8 mouse cellular contexts compared by ENCODE assay signal in genomic region chr8:111643264-111644141, GRCm38 (mm10). TPM values are rescaled to one million over a fixed set of nuclear protein-coding genes. Genes with fewer than 3 reads are reported as not detected.
DNase-seq lines count a peak whose midpoint lies in the region; ATAC-seq lines count a peak whose summit lies in the region.

Zfp1 (plus strand) TSS chr8:111643401.

- peak within 1 kb of the TSS; percentile 73 for H3K4me2 ChIP-seq in heart, embryonic 14.5 days (ENCODE audit: low read length)
- H3K4me2 ChIP-seq in liver, embryonic 13.5 days, result peak within 1 kb of the TSS; percentile 99
- peak within 1 kb of the TSS; percentile 57 for H3K4me2 ChIP-seq in stomach, embryonic 16.5 days (ENCODE audit: low read depth, low read length)

- H3K27me3 ChIP-seq in heart, embryonic 14.5 days (ENCODE audit: control insufficient read depth, insufficient read depth, low read length), result no peaks in the 10 kb centered on the region
- H3K27me3 ChIP-seq in liver, embryonic 13.5 days, result no peaks in the 10 kb centered on the region
- no peaks in the 10 kb centered on the region for H3K27me3 ChIP-seq in stomach, embryonic 16.5 days (ENCODE audit: control insufficient read depth, insufficient read depth, low read length)

- no peaks in the 10 kb centered on the region for H3K36me3 ChIP-seq in heart, embryonic 14.5 days (ENCODE audit: control insufficient read depth, insufficient read depth, low read length)
- no peaks in the 10 kb centered on the region for H3K36me3 ChIP-seq in liver, embryonic 13.5 days
- no peaks in the 10 kb centered on the region for H3K36me3 ChIP-seq in stomach, embryonic 16.5 days (ENCODE audit: control insufficient read depth, insufficient read depth, low read length)

- ATAC-seq in heart, embryonic 14.5 days (ENCODE audit: insufficient number of reproducible peaks, insufficient read depth, low FRiP score, low read depth), result peak; percentile 97
- peak; percentile 94 for ATAC-seq in liver, embryonic 13.5 days (ENCODE audit: low read depth)
- peak; percentile 97 for ATAC-seq in stomach, embryonic 16.5 days (ENCODE audit: insufficient read depth, low FRiP score)

- no peaks in the 10 kb centered on the region for H3K9me3 ChIP-seq in heart, embryonic 14.5 days (ENCODE audit: control insufficient read depth, low read length)
- no peaks in the 10 kb centered on the region for H3K9me3 ChIP-seq in liver, embryonic 13.5 days (replicated peaks)
- H3K9me3 ChIP-seq in stomach, embryonic 16.5 days (replicated peaks; ENCODE audit: control insufficient read depth, low read length), result no peaks in the 10 kb centered on the region

- peak within 1 kb of the TSS; percentile 90 for H3K9ac ChIP-seq in heart, embryonic 14.5 days (ENCODE audit: low read length)
- H3K9ac ChIP-seq in liver, embryonic 13.5 days, result peak within 1 kb of the TSS; percentile 85
- peak within 1 kb of the TSS; percentile 85 for H3K9ac ChIP-seq in stomach, embryonic 16.5 days (ENCODE audit: low read length)

- H3K4me3 ChIP-seq in brown adipose tissue, adult 24 weeks (ENCODE audit: insufficient read depth, low read depth, low read length), result peak within 1 kb of the TSS; percentile 85
- H3K4me3 ChIP-seq in heart, embryonic 14.5 days (ENCODE audit: control insufficient read depth in 1 of 2, insufficient read depth in 1 of 2, low read depth in 1 of 2, low read length in 2 of 2), result peak within 1 kb of the TSS; percentile 69 to 92
- peak within 1 kb of the TSS; percentile 79 for H3K4me3 ChIP-seq in liver, embryonic 13.5 days (replicated peaks)
- peak within 1 kb of the TSS; percentile 67 for H3K4me3 ChIP-seq in stomach, embryonic 16.5 days (replicated peaks; ENCODE audit: low read length)

- peak; percentile 97 for DNase-seq in CD4-positive, CD25-positive, alpha-beta regulatory T cell, adult 2 months (ENCODE audit: low read depth, low spot score)
- DNase-seq in fibroblast of lung, adult 2 months (ENCODE audit: low read depth), result peak; percentile 89
- DNase-seq in kidney, postnatal 14 days, result peak; percentile 95
- DNase-seq in liver, embryonic 13.5 days, result peak; percentile 83
- DNase-seq in neural tube, embryonic 10.5 days (ENCODE audit: extremely low spot score, low spot score), result peak; percentile 91

- peak within 1 kb of the TSS; percentile 89 for H3K27ac ChIP-seq in brown adipose tissue, adult 24 weeks (replicated peaks; ENCODE audit: low read depth, low read length)
- H3K27ac ChIP-seq in heart, embryonic 14.5 days (replicated peaks in 1 of 2; ENCODE audit: control insufficient read depth in 1 of 2, insufficient read depth in 1 of 2, low read depth in 2 of 2, low read length in 2 of 2), result peak within 1 kb of the TSS; percentile 93 to 94
- H3K27ac ChIP-seq in liver, embryonic 13.5 days, result peak within 1 kb of the TSS; percentile 91
- peak within 1 kb of the TSS; percentile 94 for H3K27ac ChIP-seq in stomach, embryonic 16.5 days (ENCODE audit: low read length)

- WGBS in heart, embryonic 14.5 days, result under 1% methylated on average over 75 of the region's 75 CpGs
- under 1% methylated on average over 75 of the region's 75 CpGs for whole genome bisulfite sequencing in liver, embryonic 13.5 days (ENCODE audit: insufficient replicate concordance)
- WGBS in stomach, embryonic 16.5 days, result under 1% methylated on average over 74 of the region's 75 CpGs

- peaks cover 4% of the 10 kb centered on the region; the same call in 1 of the 2 replicates for H3K4me1 ChIP-seq in brown adipose tissue, adult 24 weeks (ENCODE audit: control insufficient read depth, insufficient read depth, insufficient read length, low read length)
- H3K4me1 ChIP-seq in heart, embryonic 14.5 days (ENCODE audit: control insufficient read depth in 2 of 2, insufficient read depth in 2 of 2, low read length in 2 of 2), result peaks cover 5 to 12% of the 10 kb centered on the region in 2 experiments; a peak in 3 of 4 replicates
- H3K4me1 ChIP-seq in liver, embryonic 13.5 days (replicated peaks), result peaks cover 47% of the 10 kb centered on the region
- H3K4me1 ChIP-seq in stomach, embryonic 16.5 days (ENCODE audit: control insufficient read depth, insufficient read depth, low read length), result peaks cover 12% of the 10 kb centered on the region; the same call in 1 of the 2 replicates

RNA-seq across cellular contexts. Expression of gene Zfp1, which starts in this region (rescaled TPM):
- polyA plus RNA-seq in brown adipose tissue, adult 24 weeks (2012; ENCODE audit: insufficient read depth, insufficient read length, missing spikeins), result 5.3 and 6.8 TPM in 2 replicates
- polyA plus RNA-seq in heart, embryonic 14.5 days (2014; fragmentation: Nextera tagmentation; extraction: Ambion mirVana), result 14.6 and 17.5 TPM in 2 replicates
- polyA plus RNA-seq in liver, embryonic 13.5 days (2015; fragmentation: Nextera tagmentation; extraction: Ambion mirVana), result 5.7 and 6.0 TPM in 2 replicates
- 19.3 TPM in 2 replicates for polyA plus RNA-seq in stomach, embryonic 16.5 days (2015; fragmentation: Nextera tagmentation; extraction: Ambion mirVana)

Comparison
In these comparisons a context has a peak if more than half of its experiments do, and no peak if none do; other contexts are left out.
1. Peak in every context shown above with its lines: DNase-seq, ATAC-seq, H3K4me3 ChIP-seq and H3K27ac ChIP-seq.